Mouse (Mus musculus): ENCODE data around the gene Tbca.

The Tbca gene

GRCm38 (mm10) chr13:94788771-94789649 lies at the start of gene Tbca:
Gene Tbca (plus strand): TSS chr13:94788910.
- DNase-seq (ENCODE audit: low spot score), result peak; percentile 85

DNA sequence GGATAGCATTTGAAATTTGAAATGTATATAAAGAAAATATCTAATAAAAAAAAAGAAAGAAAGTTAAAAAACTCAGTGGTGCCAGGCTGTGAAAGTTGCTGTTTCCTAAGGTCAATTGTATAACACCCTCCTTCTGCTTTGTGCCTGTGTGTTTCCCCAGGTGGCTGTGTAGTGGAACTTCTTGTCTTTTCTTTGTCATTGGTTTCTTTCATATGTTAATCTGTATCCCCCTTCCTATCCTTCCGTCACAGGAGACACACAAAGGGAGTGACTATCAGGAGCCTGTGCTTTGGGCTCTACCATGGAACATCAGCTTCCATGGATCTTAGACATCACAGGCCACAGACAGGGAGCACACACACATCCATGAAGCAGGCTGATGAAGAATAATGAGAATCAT lies 43.5 kb upstream of the Tbca start:
- no peak for DNase-seq (ENCODE audit: low spot score)

- DNase-seq (ENCODE audit: low spot score), result no peak
These were observed 22.9 kb upstream of the Tbca start for GRCm38 (mm10) chr13:94765852-94766251.

DNA sequence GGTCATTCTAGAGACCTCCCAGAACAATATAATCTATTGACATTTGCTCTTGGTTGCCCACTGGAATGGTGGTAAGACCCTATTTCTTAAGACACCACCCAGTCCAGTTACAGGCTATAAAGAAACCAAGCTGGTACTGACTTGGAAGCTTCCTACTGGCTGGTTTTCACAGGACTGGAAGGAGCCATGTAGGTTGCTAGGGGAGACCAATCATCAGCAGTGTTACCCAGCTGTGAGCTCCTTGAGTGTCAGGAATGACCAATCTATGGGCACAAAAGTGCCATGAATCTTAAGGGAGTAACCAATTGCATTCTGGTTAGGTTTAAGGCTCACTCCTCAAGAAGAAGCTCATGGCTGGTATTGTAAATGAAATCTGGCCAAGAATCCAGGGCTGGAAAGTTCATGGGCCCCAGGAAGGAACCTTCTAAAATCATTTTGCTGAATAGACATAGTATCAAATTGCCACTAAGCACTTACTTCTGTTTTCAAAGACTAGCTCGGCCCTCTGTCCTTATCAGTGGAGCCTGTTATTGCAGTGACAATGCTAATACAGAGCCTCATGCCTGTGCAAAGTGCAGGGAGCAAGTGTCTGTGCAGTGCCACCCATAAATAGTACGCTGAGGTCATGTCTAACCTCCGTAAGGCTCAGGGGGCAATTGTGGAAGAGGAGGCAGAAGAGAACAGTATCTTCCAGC lies 20.1 kb upstream of the Tbca start:
- no peak for DNase-seq (ENCODE audit: low spot score)

DNA sequence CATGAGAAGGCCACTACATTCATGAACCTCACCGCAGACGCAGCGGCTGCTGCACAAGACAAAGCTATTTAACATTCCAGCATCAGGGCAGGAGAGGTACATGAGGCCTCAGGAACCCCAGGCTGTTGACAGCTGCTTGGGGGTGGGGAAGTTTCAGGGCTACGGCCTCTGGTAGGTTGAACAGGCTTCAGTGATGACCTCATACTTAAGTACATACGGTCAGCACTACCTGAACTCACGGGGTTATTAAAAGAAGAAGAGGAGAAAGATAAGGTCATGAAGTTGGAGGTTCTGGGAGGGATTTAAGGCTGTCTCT lies 19.6 kb upstream of the Tbca start:
- no peak for DNase-seq (ENCODE audit: low spot score)

DNA sequence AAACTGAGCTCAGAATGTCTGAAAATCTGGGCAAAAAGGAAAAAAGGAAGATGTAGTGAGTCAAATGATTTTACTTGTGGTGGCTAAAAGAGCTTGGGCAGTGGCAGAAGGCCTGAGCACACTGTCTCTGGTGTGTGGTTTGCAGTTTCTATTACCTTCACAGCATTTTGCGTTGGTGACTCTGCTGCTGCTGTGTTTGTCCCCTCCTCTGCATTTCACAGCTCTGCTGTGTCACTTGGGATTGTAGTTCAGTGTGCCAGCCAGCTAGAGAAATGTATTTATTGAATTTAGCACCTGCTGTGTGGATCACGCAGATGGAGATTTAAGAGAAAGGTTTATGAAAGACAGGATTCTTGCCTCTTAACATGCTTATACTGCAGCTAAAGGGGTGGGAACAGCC lies 1.8 kb upstream of the Tbca start:
- DNase-seq (ENCODE audit: low spot score), result no peak

- DNase-seq (ENCODE audit: low spot score), result no peak
These were observed 6.0 kb downstream of the Tbca start for GRCm38 (mm10) chr13:94794689-94795088.

DNA sequence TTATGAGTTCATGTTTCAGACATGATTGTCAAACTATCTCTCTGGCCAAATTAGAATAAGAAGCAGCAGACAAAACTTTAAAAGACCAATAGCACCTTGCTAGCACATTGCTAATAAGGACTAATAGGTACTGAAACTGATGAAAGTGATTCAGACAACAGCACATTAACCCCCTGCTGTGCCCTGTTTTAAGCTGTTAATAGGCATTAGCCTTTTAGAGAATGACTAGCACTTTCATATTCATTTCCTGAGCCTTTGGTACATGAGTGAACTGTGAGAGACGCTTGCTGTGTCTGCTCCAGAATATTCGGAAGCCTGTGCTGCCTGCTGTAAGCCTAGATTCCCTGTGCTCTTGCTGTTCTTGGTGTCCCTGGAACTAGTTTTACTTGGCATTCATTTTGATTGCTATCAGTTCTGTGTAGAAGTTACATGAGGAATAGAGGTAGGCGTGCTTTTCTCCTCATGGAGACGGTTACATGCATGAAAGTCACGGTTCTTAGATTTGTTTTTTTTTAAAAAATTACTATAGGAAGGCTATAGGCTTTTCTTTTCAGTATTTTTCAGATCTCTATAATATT lies 14.9 kb downstream of the Tbca start:
- DNase-seq (ENCODE audit: low spot score), result no peak

GRCm38 (mm10) chr13:94806315-94807179 lies 17.8 kb downstream of the Tbca start:
- no peak for DNase-seq (ENCODE audit: low spot score)

GRCm38 (mm10) chr13:94808596-94808995 lies 19.9 kb downstream of the Tbca start:
- DNase-seq (ENCODE audit: low spot score), result no peak

DNA sequence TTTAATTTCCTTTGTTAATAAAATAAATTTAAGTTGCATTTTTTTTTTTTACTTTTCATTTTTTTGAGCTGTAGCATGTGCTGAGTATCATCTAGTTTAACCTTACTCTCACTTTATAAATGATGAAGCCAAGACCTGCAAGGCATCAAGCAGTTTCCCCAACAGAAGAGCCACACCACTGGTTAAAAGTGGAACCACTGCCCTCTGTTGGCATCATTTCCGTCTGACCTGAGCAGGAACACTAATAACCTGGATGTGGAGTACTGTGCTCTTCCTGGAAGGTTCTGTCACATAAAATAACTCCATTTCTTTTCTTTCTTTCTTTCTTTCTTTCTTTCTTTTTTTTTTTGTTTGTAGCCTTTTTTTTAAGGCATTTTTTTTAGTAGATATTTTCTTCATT lies 21.0 kb downstream of the Tbca start:
- no peak for DNase-seq (ENCODE audit: low spot score)

GRCm38 (mm10) chr13:94811451-94811850 lies 22.7 kb downstream of the Tbca start:
- DNase-seq (ENCODE audit: low spot score), result no peak

DNA sequence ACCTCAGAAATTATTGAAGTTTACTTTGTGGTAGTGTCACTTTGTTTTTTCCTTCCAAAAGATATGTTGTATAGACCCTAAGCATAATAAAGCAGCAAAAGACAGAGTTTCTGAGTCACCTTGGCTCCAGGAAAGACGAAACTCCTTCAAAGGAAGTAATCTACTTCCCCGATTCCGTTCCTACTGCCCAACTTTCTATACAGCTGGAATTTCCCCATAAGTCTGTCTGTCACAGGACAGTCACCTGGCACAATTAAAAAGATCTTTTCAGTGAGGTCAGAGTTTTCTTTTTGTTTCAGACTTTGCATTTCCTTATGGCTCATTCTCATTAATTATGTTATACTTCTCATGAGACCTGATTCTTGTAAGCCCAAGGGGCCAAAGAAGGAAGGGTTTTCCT lies 25.1 kb downstream of the Tbca start:
- DNase-seq (ENCODE audit: low spot score), result no peak

DNA sequence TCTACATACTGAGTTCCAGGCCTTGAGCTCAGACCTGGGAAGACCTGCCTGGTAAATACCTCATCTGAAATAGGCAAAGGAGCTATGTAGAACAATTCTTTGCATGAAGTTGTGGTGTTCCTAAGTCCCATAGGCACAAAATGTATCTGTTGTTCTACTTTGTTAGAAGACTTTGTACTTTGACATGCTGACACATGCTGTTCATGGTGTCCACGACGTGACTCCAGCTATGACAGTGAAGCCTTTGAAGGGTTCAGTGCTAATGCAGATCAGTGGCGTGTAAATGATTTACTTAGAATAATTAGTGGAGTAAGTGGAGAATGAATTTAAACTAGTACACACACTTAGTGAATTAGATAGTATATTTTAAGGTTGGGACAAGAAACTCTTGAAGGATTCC lies 31.8 kb downstream of the Tbca start:
- no peak for DNase-seq (ENCODE audit: low spot score)

- DNase-seq (ENCODE audit: low spot score), result no peak
These were observed 32.2 kb downstream of the Tbca start for GRCm38 (mm10) chr13:94820956-94821355.

- no peak for DNase-seq (ENCODE audit: low spot score)
These were observed 37.7 kb downstream of the Tbca start for GRCm38 (mm10) chr13:94826389-94826788.

GRCm38 (mm10) chr13:94826986-94827385 lies 38.3 kb downstream of the Tbca start:
- DNase-seq (ENCODE audit: low spot score), result no peak

GRCm38 (mm10) chr13:94827847-94828246 lies 39.1 kb downstream of the Tbca start:
- DNase-seq (ENCODE audit: low spot score), result no peak

DNA sequence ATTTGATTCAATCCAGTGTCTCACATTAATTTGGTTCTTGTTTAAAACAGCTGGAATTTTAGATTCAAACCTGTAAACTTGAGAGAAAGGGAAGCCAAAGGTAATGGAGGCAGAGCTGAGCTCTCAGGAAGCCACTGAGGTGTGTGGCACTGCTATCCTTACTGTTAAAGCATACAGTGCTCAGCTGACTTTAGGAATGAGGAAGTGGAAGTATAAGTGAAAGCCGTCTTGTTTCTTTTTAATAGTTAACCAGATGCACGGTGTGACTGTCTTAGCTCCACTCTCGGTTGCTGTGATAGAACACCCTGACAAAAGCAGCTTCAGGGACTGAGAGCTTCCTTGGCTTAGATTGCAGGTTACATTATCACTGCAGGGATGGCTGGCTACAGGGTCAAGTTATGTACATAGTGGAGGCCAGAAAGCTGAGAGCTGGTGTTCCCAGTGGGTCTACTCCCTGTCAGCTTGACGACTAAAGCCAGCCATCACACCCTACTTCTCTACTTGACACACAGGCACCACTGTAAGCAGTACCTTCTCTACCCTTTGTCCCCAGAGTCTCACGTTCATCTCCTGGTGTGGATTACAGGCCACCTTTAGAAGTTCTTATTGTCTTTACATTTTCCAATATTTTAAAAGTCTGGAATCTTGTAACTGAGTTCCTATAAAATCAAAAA lies 49.5 kb downstream of the Tbca start:
- no peak for DNase-seq (ENCODE audit: low spot score)

DNA sequence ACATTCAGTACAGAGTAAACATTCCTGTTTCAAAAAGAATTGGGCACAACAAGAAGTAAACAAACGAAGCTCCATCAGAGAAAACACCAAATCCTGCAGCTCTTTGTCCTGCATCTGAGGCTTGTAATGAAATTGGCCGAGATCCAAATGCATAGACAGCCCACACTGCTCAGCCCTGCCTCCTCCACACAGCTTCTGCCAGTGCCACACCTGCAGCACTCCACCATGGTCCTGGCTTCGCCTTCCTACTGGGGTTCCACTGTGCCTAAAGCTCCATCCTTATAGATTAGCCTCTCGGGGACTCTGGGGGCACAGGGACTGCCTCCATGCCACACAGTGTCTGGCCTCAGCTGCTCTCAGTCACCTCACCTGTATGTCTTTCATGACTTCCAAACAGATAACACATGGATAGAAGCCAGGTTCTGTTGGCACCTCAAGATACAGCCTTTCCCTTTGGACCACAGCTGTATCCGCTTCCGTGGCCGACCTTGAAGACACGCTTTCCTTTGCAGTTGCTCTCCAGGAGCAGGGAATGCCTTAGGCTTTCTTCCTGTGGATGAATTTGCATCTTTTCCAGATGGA lies 50.1 kb downstream of the Tbca start:
- no peak for DNase-seq (ENCODE audit: low spot score)

DNA sequence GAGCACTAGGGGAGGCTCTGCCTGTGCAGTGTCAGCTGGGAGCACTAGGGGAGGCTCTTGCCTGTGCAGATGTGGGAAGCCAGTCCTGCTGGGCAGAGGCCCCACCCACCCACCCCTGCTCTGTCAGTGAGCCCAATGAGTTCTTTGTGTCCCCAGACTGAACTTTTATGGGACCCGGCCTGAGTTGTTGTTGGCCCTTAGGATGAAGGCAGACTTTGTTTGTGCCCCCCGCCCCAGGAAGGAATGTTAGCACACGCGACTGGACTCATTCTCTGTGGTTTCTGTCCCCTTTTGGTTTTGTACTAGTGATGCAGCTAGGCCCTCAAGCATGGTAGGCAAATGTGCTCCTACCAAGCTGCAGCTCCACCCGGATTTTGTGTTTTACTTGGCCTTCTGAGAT lies 54.5 kb downstream of the Tbca start:
- no peak for DNase-seq (ENCODE audit: low spot score)
